Mouse (Mus musculus) layer of hippocampus, postnatal 10 days (tissue): ENCODE results near the gene Emx2. TPM values are rescaled to one million over a fixed set of nuclear protein-coding genes. Genes with fewer than 3 reads are reported as not detected.

Experiments used
- DNase-seq, 2 experiments: peaks; one replicate each; pipeline ENCODE4 v3.0.0; 2021; ENCODE audit warnings: low spot score in 2 of 2
- total RNA-seq, 2 experiments: library from RNA; stranded (reverse); gene quantifications; 2 replicates each; pipeline ENCODE4 v1.2.3; 2021

Gene Emx2
- total RNA-seq, 2 experiments from 2014 or later = 18.6 to 24.2 TPM

- DNase-seq = peak; percentile 52 to 59
Observed at GRCm38 (mm10) chr19:59461481-59462421, 3.6 kb downstream of the Emx2 start.

- DNase-seq = peak; percentile 46 to 64
Observed at GRCm38 (mm10) chr19:59462459-59463292, 4.5 kb downstream of the Emx2 start.

GRCm38 (mm10) chr19:59463842-59464443 is 5.8 kb downstream of the Emx2 start:
- peak; percentile 32 to 45 for DNase-seq

DNA sequence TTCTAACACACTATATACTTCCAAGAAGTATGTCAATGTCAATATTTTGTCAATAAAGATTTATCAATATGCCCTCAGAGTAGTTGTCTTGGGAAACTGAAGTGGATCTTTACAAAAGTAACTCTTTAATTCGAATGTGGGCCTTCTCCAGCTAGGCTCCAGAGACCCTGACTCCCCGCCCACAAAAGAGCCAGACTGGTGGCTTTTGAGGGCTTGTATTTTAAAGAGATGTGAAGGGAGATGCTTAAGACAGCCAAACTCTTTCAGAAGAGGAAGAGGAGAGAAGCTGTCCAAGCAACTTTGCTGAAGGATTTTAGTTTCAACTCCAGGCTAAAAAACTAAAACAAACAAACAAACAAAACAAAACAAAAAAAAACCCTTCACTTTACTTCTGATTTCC is 7.1 kb downstream of the Emx2 start:
- no peak for DNase-seq

- peak in 1 of 2 experiments; percentile 37 for DNase-seq
Observed at GRCm38 (mm10) chr19:59465751-59466410, 7.7 kb downstream of the Emx2 start.

GRCm38 (mm10) chr19:59466417-59466937 is 8.3 kb downstream of the Emx2 start:
- DNase-seq = peak in 1 of 2 experiments; percentile 44

- peak in 1 of 2 experiments; percentile 48 for DNase-seq
Observed at GRCm38 (mm10) chr19:59467016-59467412, 8.8 kb downstream of the Emx2 start.

DNA sequence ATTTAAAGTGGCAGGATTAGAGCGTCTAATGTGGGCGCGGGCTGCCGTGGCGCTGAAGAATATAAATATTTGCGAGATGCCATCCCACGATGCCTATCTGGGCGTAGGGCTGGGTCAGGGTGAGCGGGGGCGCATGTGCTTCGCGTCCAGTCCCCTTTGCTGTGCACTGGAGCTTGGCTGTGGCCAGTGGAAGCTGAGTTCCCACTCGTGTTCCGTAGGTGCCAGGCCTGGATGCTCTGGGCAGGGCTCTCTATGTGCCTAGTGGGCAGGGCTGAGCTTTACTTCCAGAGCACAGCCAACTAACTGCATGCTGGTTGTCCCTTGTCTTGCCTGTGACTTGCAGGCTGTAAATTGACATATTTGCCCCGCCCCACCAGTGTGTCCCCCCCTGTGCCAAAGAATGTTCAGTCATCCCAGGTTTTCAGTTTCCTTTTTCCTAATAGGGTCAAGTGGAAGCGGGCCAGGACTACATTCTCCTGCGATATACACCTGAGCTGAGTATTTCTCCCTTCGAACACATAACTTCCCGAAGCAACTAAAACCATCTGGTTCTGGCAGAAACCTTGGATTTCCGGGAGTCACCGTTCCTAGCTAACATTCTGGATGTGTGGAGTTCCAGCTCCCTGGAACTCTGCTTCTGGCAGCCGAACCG is 9.4 kb downstream of the Emx2 start:
- DNase-seq = peak; percentile 45 to 60

- DNase-seq = peak; percentile 41 to 51
Observed at GRCm38 (mm10) chr19:59468065-59468810, 10.1 kb downstream of the Emx2 start.

- peak; percentile 33 to 59 for DNase-seq
Observed at GRCm38 (mm10) chr19:59469035-59469949, 11.1 kb downstream of the Emx2 start.

GRCm38 (mm10) chr19:59470074-59470630 is 12.0 kb downstream of the Emx2 start:
- DNase-seq = no peak

DNA sequence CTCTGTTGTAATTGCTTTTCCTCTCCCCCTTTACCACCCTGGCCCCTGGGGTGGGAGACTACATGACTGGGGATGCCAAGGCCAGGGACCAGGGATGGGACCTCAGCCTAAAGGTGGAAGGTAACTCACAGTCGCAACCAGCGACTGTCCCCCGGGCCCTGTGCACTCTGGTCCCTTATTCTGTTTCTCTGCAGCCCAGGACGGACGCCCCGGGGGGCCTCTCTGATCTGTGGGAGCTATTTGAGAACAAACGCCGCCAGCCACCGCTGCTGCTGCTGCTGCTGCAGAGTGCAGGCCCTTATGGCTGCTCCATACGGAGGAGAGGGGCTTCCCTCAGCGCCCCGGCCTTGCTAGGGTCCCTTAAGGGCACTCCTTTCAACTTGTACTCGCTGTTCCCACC is 12.7 kb downstream of the Emx2 start:
- DNase-seq = no peak

DNA sequence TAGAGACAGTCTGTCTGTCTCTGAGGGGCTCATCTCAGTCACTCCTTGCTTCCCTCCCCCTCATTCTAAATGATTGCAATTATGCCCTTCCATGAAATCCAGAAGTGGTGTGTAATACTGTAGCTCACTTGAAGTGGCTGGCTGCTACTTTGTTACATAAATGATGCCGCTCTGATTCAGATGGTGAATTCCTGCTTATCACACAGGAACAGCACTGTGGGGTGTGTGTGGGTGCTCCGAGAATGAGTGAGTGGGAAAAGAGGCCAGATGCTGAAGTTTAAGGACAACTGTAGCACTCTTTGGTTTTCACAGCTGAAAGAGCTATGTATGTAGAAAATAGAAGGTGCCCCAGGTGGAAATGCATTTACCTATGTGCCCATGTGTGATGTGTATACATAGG is 14.7 kb downstream of the Emx2 start:
- no peak for DNase-seq

DNA sequence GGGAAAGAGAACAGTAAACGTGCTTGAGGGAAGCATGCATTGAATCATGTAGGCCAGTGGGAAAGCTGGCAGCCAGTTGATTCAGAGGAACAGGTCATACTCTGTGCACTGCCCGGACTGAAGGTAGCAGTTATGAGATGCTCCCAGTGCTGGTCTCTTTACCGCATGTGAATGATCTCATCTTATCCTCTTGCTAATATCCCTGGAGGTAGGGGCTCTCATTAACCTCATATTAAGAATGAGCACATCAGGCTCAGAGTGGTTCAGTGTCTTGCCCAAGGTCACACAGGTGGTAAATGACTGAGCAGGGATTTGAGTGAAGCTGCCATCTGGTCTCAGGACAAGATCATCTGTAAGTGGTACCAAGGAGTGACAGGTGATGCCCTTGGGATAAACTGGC is 21.7 kb downstream of the Emx2 start:
- no peak for DNase-seq

- DNase-seq = no peak
Observed at GRCm38 (mm10) chr19:59480563-59480962, 22.4 kb downstream of the Emx2 start.

DNA sequence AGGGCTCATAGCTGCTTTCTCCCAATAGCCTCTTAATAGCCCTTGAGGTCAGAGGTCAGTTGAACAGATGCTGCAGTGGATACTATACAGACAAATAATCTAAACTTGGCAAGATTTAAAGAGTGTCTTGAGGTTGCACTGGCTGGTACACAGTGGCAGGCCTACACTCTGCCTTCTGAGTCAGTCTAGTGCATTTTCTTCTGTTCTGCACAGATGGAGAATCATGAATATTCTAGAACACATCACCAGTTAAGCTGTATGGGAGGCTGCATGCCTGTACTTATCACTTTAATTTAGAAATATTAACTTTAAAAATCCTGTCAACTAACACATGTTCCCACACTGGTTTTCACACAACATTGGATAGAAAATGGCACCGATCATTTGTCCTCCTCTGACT is 34.1 kb downstream of the Emx2 start:
- no peak for DNase-seq

DNA sequence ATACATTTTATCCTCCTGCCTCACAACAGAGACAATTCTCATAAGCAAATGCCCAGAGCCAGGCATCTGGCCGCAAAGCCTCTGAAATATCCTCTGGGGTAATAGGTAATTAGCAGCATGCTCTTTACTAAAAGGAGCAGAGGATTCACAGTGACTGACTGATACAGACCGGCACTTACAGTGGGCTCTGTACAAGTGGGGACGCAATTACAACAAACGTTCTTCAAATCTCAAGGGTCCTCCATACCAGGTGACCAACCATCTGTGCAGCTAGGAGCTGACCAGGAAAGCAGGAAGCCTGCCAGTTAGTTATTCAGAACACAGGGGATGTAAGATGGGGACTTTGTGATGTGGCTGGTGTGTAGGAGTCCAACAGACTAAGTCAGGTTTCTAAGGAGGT is 38.7 kb downstream of the Emx2 start:
- no peak for DNase-seq

DNA sequence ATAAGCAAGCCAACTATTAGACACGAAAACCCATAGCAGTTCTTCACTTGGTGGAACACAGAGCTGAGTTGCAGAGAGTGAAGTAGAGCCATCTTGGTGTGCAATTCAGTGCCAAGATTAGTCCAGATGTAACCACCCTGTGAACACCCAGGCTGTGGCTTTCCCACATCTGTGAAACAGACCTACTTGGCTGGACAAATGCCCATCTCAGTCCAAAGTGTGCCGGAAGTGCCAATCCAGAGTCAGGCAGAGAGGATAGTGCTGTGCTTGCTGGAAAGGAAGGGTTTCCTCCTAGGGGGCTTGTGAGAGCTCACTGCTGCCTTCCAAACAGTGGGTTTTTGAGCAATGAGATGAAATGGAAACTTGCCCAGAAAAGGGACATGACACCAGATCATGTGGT is 50.7 kb downstream of the Emx2 start:
- DNase-seq = no peak
